Mouse (Mus musculus) intestine, postnatal 0 days (tissue): ENCODE measurements around the gene Mcf2l. TPM values are rescaled to one million over a fixed set of nuclear protein-coding genes. Genes with fewer than 3 reads are reported as not detected.
A peak's percentile ranks its signal among the peaks of the same experiment; 100 is the strongest.

Experiments
- ATAC-seq: fragments of 200-750 bp; cut with Nextera tagmentation; 2 replicates; pipeline ENCODE4 v1.8.0; 2017; ENCODE audit warnings: mild to moderate bottlenecking, moderate TSS enrichment, moderate library complexity
- H3K27ac ChIP-seq: fragments of 300-500 bp; sonication (generic); 2 replicates; pipeline ENCODE4 v1.5.1; 2014; ENCODE audit warnings: mild to moderate bottlenecking, low read depth, low read length, moderate library complexity
- H3K27me3 ChIP-seq: fragments of 300-500 bp; sonication (generic); replicated peaks from 2 replicates; pipeline ENCODE4 v1.6.1; 2014; ENCODE audit warnings: low read length, mixed read lengths; ENCODE audit not compliant: control insufficient read depth, insufficient read depth
- H3K36me3 ChIP-seq: fragments of 300-500 bp; sonication (generic); 2 replicates; pipeline ENCODE4 v1.6.1; 2014; ENCODE audit warnings: mild to moderate bottlenecking, moderate library complexity; ENCODE audit not compliant: control insufficient read depth, insufficient read depth
- H3K4me1 ChIP-seq: fragments of 300-500 bp; sonication (generic); replicated peaks from 2 replicates; pipeline ENCODE4 v1.6.1; 2014; ENCODE audit warnings: antibody characterized with exemption, low read length, mixed read lengths; ENCODE audit not compliant: control insufficient read depth, insufficient read depth
- H3K4me2 ChIP-seq: fragments of 300-500 bp; sonication (generic); replicated peaks from 2 replicates; pipeline ENCODE4 v1.6.1; 2014; ENCODE audit warnings: low read depth, mild to moderate bottlenecking, moderate library complexity
- H3K4me3 ChIP-seq: fragments of 300-500 bp; sonication (generic); 2 replicates; pipeline ENCODE4 v1.5.1; 2014; ENCODE audit warnings: low read depth, low read length
- H3K9ac ChIP-seq: fragments of 300-500 bp; sonication (generic); 2 replicates; pipeline ENCODE4 v1.6.1; 2014; ENCODE audit warnings: mild to moderate bottlenecking, low read depth, low read length
- H3K9me3 ChIP-seq: fragments of 300-500 bp; sonication (generic); 2 replicates; pipeline ENCODE4 v1.6.1; 2016; ENCODE audit warnings: mixed run types; ENCODE audit not compliant: control insufficient read depth
- CTCF ChIP-seq: sonication (generic); IDR thresholded peaks from 2 replicates; pipeline ENCODE4 v1.5.1; 2016; ENCODE audit warnings: low read depth, mild to moderate bottlenecking, control low read depth, antibody characterized with exemption, moderate library complexity
- WGBS: fragments of 180-500 bp; shearing (Covaris S2); extraction: QIAGEN DNeasy Blood & Tissue Kit; methylation state at CpG from one replicate; pipeline ENCODE4 v1.1.7; 2014; 5-methylcytosine and 5-hydroxymethylcytosine counted together
- polyA plus RNA-seq: library from polyadenylated mRNA; unstranded; fragments of >200 nt; fragmentation: Nextera tagmentation; extraction: Ambion mirVana; gene quantifications from 2 replicates; pipeline ENCODE4 v1.2.1, GENCODE M21; 2015

Mcf2l gene
- polyA plus RNA-seq, 1 experiment from 2014 or later: 6.7 TPM

DNA sequence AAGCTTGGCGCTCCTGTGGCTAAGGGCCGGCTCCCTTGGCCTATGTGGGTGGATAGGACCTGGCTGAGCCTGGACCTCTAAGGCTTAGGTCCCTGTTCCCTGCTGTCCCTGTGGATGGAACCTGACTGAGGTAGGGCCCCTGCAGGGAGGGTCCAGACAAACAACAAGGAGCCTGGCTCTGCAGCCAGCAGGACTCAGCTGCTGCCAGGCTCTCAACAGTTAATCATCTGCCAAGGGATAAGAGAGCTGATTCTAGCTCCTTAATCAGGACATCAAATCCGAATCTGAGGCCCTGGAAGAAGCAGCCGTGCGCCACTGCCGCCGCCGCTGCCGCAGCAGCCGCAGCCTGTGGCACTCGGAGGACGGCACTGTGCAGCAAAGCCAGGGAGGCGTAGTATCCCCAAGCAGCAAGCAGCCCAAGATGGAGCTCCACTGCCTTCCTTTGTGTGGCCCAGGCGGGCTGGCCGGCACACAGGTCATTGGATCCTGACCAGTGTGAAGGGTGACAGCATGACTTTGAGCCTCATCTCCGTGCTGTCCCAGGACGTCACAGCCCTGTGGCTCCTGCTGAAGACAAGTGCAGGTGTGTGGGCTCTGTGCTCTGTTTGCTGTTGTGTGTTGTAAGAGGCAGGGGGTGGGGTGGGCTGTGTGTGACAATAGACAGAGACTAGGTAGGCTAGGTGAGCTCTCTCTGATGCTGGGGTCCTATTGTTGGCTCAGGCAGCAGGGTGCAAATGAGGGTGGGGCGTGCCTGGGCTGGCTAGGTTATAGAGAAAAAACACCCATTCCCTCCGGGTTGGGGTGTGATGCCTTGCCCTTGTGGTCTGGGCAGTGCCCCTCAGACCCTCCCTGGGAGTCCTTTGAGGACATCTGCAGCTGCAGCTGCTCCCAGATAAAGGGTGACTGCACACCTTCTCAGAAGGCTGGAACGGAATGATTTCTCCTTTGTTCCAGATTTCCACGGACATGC is 74.3 kb downstream of the Mcf2l start:
- Histone ChIP-seq H3K27me3 (no peaks in the 10 kb centered on the region), H3K27ac (no peak overlapping the region; the same call in 1 of the 2 replicates), H3K9me3 (no peaks in the 10 kb centered on the region), H3K36me3 (no peaks in the 10 kb centered on the region), H3K4me3 (peak overlapping the region; percentile 5), H3K4me1 (no peaks in the 10 kb centered on the region), H3K9ac (0 out of 2 replicates have a peak overlapping the region, but pooled peaks have one; percentile 31), H3K4me2 (peak overlapping the region; percentile 54)
- 25% methylated on average over 21 of the region's 21 CpGs for WGBS
- TF ChIP-seq CTCF: no peak
- 0 out of 2 replicates have a peak, but pooled peaks have one; percentile 21 for ATAC-seq

DNA sequence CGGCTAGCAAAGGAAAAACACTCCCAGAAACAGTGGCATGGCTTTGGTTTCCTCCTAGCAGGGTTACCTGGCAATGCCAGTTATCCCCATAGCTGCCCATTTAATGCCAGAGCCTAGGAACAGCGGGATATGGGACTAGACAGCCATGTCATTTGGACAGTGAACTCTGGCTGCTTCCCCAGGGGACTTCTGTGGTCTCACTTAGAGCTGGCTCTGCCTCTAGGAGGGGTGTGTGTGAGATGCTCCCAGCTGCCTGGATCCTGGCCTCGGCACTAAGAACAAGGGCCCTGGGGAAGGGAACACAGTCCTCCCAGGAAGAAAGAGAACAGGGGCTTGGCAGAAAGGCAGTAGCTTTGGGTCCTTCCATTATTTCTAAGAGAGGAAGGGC is 75.0 kb downstream of the Mcf2l start:
- Histone ChIP-seq H3K4me3 (peak overlapping the region; percentile 5; the same call in 1 of the 2 replicates), H3K9ac (peak overlapping the region; percentile 7; the same call in 1 of the 2 replicates), H3K27ac (no peak overlapping the region; the same call in 1 of the 2 replicates), H3K9me3 (no peaks in the 10 kb centered on the region), H3K36me3 (no peaks in the 10 kb centered on the region), H3K4me1 (no peaks in the 10 kb centered on the region), H3K27me3 (no peaks in the 10 kb centered on the region), H3K4me2 (peak overlapping the region; percentile 54; the same call in 1 of the 2 replicates)
- TF ChIP-seq CTCF: no peak
- 35% methylated on average over 3 of the region's 3 CpGs for WGBS
- no peak for ATAC-seq

- H3K27me3 ChIP-seq: no peaks in the 10 kb centered on the region
- H3K4me3 ChIP-seq: no peak overlapping the region
- no peak overlapping the region for H3K27ac ChIP-seq
- no peaks in the 10 kb centered on the region for H3K36me3 ChIP-seq
- H3K4me2 ChIP-seq: no peak overlapping the region
- no peaks in the 10 kb centered on the region for H3K4me1 ChIP-seq
- no peak for TF ChIP-seq CTCF
- H3K9me3 ChIP-seq: no peaks in the 10 kb centered on the region
- 53% methylated on average over 7 of the region's 7 CpGs for WGBS
- ATAC-seq: 0 out of 2 replicates have a peak, but pooled peaks have one; percentile 9
- H3K9ac ChIP-seq: no peak overlapping the region
These were observed 77.5 kb downstream of the Mcf2l start for GRCm38 (mm10) chr8:12951051-12951630.

DNA sequence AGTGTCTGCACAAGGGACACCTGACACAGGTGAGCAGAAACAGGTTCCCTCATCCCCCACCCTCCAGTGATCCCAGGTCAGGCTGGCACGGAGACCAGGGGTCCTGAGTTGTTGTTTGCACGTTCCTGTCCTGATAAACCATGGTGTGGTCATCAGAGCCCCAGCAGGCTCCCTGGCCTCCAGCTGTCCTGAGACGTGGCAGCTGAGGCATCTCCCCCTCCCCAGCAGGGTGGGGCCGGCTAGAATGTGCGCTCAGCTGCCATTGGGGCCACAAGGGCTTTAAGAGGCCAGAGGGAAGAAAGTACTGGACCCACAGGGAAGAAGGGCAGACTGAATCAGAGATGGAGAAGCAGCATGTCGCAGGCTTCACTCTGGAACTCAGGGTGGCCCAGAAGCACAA is 79.1 kb downstream of the Mcf2l start:
- H3K4me2 ChIP-seq: no peak overlapping the region
- WGBS: 49% methylated on average over 6 of the region's 6 CpGs
- no peak overlapping the region for H3K27ac ChIP-seq
- ATAC-seq: no peak
- no peak for TF ChIP-seq CTCF
- H3K27me3 ChIP-seq: no peaks in the 10 kb centered on the region
- no peaks in the 10 kb centered on the region for H3K9me3 ChIP-seq
- no peak overlapping the region for H3K9ac ChIP-seq
- no peaks in the 10 kb centered on the region for H3K36me3 ChIP-seq
- H3K4me3 ChIP-seq: no peak overlapping the region
- no peaks in the 10 kb centered on the region for H3K4me1 ChIP-seq

- Histone ChIP-seq H3K27ac (no peak overlapping the region), H3K27me3 (no peaks in the 10 kb centered on the region), H3K9ac (no peak overlapping the region), H3K36me3 (no peaks in the 10 kb centered on the region), H3K9me3 (no peaks in the 10 kb centered on the region), H3K4me1 (no peaks in the 10 kb centered on the region), H3K4me2 (no peak overlapping the region), H3K4me3 (no peak overlapping the region)
- WGBS: 69% methylated on average over 8 of the region's 8 CpGs
- TF ChIP-seq CTCF: no peak
- ATAC-seq: no peak
These were observed 81.8 kb downstream of the Mcf2l start for GRCm38 (mm10) chr8:12955362-12955879.

DNA sequence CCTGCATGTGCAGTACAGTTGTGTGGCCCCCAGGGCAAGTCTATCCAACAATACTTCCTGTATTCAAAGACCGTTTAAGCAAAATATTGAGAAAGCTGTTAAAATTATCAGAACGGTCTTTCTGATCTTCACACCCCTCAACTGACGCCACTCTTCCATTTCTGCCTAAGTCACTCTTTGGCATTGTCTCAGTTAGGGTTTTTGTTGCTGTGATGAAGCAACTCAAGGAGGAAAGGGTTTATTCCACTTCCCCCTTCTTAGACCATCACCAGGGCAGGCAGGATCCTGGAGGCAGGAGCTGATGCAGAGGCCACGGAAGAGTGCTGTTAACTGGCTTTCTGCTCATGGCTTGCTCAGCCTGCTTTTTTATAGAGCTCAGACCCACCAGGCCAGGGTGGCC is 82.3 kb downstream of the Mcf2l start:
- Histone ChIP-seq H3K27ac (no peak overlapping the region), H3K9me3 (no peaks in the 10 kb centered on the region), H3K4me2 (no peak overlapping the region), H3K4me3 (no peak overlapping the region), H3K9ac (no peak overlapping the region), H3K4me1 (no peaks in the 10 kb centered on the region), H3K27me3 (no peaks in the 10 kb centered on the region), H3K36me3 (no peaks in the 10 kb centered on the region)
- no peak for TF ChIP-seq CTCF
- WGBS: 82% methylated on average over 4 of the region's 4 CpGs
- ATAC-seq: no peak
